Mouse (Mus musculus): ENCODE data around the gene Praf2.

Gene Praf2

GRCm38 (mm10) chrX:7778450-7779244 is 50.4 kb downstream of the Praf2 start:
- no peak for DNase-seq (ENCODE audit: low read depth, low spot score)

- DNase-seq (ENCODE audit: low read depth, low spot score): no peak
These were observed 51.1 kb downstream of the Praf2 start for GRCm38 (mm10) chrX:7779294-7779693.
